Mouse (Mus musculus) heart, adult 9 months (tissue): Measurements from ENCODE around the gene Lbh.

ENCODE experiments used
- DNase-seq, 2 experiments: peaks; one replicate each; pipeline ENCODE4 v3.0.0; 2022; ENCODE audit warnings: low spot score in 2 of 2

Lbh gene

DNA sequence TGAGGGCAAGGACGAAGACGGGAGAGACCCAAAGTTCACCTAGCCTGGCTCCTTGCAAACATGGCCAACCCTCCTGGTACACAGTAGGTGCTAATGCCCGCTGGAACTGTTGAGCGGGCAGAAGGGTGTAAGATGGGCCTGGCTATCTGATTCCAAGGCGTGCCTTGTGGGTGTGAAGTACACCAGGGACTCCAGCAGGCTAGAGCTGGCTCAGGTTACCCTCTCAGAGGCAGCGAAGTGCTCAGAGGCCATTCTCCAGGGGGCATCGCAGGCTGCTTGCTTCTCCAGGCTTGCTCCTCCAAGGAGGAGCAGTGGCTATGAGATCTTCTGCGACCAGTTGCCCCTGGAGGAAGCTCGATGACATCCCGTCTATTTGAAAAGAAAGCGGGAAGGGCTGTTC lies 6.8 kb upstream of the Lbh start:
- no peak for DNase-seq

GRCm38 (mm10) chr17:72911751-72912150 lies 6.4 kb upstream of the Lbh start:
- no peak for DNase-seq

DNA sequence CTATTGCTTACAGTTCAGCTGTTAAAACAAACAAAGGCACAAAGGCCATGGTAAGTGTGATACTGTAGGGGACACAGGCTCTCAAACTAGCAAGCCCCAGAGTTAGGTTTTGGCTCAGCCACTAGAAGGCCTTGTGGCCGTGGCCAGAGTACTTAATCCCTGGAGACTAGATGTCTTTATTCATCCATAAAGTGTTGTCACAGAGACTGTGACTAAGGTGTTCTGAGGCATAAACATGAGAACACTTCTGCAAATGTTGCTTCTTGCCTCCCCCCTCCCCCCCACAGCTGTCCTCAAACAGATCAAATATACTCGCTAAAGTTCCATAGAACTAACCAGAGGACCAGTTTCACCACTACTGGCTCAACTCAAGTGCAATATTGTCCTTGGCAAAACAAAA lies 4.0 kb upstream of the Lbh start:
- DNase-seq: no peak

DNA sequence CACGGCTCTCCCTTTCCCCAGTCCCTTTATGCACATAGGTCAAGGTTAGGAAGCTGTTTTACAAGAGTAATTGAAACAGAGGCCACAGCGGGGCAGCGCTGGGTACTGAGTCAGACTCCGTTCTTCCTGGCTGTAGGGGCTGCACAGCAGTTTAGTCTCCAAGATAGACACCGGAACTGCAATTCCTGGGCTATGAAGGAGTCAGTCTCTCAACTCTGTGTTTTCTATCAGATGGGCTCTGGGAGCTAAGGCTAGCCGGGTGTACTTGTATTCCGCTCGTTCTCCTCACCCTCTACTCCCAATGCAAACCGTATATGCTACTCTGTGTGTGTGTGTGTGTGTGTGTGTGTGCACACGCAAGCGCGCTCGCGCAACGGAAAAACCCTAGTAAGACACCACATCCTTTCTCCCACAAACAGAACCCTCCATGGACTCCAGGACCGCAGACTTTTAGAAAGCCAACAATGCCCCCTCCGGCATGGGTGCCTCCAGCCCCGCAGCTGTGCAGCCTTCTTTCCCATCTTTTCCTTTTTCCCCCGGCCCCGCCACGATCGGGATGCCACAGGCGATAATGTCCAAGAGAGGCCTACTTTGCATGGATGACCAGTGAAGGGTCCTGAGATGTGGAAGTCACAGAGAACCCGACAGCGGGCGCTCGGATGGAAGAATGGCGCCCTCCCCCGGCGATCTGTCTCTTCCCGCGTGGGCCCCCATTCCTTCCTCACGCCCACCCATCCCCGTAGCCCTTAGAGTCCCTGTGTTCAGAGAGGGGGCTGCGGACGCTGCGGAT lies 669 bp upstream of the Lbh start:
- peak; percentile 58 to 72 for DNase-seq

DNA sequence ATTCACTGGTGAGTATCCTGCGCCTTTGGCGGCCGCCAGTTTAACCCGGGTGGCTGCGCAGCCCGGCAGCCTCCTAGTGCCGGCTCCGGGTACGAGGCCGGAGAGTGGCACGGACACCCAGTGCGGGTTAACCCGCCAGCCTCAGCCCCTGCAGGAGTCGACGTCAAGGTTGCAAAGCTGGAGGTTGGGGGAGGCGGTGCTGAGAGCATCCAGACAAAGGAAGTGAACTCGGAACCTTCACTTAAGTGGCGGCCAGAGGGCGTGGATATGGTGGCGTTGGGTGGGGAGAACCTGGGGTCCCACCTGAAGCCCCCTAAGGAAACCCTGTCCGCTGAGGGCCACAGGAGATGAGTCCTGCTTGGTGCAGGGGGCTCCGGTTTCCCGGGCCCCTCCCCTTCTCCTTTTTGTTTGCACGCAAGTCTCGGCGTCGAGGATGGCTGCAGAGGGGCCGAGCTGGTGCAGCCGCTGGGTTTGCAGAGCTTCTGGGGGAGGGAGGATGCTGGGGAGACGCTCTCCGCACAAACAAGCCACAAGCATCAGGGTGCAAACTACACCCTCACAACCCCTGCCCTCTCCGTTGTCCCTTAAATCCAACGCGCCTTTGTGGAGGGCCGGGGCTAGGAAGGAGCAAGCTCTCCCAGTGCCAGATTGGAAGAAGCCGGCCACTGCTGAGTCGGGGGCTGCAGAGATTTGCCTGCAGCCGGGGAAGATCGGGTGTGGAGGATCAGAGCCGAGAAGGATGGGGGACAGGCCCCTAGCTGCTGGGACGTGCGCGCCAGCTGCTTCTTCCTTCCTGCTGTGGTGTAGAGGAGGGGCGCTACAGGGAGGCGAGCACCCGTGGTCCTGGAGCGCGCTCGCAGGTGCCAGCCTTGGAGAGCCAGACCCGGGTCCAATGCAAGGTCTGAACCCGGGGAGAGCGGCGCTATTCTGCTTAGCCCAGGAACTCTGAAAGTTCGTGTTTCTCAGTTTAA lies 751 bp downstream of the Lbh start:
- peak; percentile 62 to 74 for DNase-seq

DNA sequence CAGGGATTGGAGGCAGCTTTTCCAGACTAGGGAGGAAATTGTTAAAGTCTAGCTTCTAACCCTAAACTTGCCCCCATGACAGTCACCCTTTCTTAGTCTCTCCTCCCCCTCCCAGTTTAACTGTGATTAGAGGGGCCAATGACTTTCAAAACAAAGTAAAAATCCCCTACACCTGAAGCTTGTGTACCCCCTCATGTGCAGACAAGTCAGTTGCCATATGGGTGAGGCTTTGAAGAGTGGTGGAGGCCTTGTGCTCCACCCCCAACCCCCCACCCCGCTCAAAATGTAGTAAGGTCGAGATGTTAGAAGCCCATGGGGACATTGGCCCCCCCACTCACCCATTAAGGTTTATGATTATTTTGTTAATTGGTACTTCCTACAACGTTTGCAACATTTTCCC lies 1.5 kb downstream of the Lbh start:
- no peak for DNase-seq

- no peak for DNase-seq
Observed at GRCm38 (mm10) chr17:72920430-72920829, 2.3 kb downstream of the Lbh start.

GRCm38 (mm10) chr17:72920971-72921370 lies 2.9 kb downstream of the Lbh start:
- no peak for DNase-seq

- DNase-seq: no peak
Observed at GRCm38 (mm10) chr17:72922206-72922605, 4.1 kb downstream of the Lbh start.

DNA sequence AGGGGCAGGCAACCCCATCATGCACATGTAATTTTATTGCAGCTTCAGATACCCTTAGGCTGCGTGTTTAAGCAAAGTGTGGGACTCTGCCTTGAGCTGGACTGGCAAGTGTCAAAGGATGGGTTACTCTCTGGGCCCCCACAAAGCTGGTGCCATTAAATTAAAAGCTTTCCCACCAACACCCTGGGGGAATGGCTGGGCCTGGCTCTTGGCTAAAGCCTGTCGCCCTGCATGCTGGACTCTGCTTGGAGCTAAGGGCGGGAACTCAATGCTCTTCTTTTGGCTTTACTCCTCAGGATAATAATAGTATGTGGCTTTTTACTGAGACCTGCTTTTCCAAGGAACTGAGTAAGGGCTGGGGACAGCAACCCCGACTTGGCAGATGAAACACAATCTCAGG lies 5.2 kb downstream of the Lbh start:
- DNase-seq: no peak

- DNase-seq: no peak
Observed at GRCm38 (mm10) chr17:72924295-72924694, 6.2 kb downstream of the Lbh start.

GRCm38 (mm10) chr17:72925111-72925510 lies 7.0 kb downstream of the Lbh start:
- DNase-seq: peak in 1 of 2 experiments; percentile 53

DNA sequence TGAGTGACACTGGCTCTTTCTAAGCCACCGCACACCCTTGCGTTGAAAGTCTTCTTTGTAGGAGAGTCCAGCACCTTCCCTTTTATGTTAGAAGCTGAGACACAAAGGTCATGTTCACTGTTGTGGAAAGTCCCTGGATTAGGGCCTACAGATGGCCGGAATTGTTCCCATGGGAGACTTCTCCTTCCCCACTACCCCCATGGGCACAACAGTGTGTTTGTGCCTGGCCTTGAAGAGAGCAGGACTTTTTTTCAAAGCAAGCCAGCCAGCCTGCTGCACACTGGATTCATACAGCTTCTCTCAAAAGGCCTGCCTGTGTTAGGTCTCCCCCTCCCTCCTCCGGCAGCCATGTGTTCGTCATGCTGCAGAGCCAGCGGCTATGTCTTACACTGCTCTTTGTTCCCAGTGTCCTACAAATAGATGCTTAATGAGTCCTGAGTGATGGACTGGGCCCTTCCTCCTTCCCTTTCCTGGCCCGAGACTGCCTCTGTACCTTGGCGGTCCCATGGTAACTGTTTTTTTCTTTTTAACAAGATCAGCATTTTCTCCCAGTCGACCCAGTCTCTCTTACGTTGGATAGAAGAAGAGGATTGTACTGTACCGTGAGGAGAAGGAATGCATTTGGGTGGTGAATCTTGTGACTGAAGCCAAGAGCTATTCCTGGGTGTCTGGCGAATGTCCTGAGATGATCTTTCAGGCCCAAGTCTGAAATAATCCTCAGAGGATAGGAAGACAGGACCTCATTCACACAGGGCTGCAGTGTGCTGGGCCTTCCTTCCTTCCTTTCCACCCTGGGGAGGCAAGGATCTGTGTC lies 7.9 kb downstream of the Lbh start:
- DNase-seq: peak; percentile 73 to 76

GRCm38 (mm10) chr17:72926994-72927393 lies 8.9 kb downstream of the Lbh start:
- no peak for DNase-seq

- no peak for DNase-seq
Observed at GRCm38 (mm10) chr17:72933116-72933515, 15.0 kb downstream of the Lbh start.

- DNase-seq: no peak
Observed at GRCm38 (mm10) chr17:72934146-72934545, 16.0 kb downstream of the Lbh start.

- peak in 1 of 2 experiments; percentile 53 for DNase-seq
Observed at GRCm38 (mm10) chr17:72934653-72935052, 16.5 kb downstream of the Lbh start.

- peak; percentile 54 to 63 for DNase-seq
Observed at GRCm38 (mm10) chr17:72935921-72936320, 17.8 kb downstream of the Lbh start.

- DNase-seq: no peak
Observed at GRCm38 (mm10) chr17:72936336-72936735, 18.2 kb downstream of the Lbh start.

DNA sequence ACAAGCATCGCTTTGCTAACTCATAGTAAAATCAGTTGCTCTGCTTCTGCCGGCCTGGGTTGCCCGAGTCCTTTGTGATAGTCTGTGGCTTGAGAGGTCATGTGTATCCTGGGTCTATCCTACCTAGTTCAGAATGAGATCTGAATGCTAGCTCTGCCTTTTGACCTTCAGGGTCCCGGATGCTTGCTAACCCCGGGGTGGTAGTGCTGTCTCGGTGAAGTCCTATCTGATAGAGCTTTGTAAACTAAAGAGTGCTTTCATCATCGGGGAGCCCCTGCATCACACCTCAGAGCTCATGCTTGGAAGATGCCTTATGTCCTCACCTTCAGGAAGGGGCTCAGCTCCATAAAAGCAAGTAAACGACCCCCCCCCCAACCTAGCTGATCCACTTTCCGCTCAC lies 19.1 kb downstream of the Lbh start:
- DNase-seq: no peak

DNA sequence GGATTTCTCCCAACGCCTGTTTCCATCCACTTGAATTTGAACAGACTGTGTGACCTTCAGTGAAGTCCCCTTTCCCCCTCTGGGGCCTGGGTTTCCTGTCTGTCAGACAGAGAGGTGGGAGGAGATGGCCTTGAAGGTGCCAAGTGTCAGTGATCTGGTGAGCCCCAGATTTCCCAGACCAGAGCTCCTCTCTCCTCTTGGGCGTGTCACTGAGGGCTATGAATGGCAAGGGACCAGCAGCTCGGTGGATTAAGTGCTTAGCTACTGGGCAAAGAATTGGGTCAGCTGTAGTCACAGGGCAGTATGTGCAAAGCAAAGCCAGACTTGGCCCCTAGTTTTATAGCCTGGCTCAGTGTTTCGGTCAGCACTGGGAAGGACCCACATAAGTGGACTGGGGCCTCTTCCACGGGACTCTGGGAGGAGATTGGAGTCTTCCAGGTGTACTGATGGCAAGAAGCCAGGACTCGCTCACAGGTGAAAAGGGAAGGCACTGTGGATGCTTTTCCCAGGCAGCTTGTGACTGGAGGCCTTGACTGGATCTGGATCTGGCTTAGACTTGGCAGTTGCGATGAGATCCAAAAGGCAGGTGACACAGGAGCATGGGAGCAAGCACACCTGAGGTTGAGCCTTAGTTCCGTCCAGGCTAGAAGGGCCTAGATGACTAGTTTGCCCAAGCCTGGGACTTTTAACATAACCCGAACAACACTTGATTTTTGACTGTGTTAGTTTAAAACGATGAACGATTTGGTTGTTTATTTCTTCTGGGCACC lies 20.1 kb downstream of the Lbh start:
- peak; percentile 52 to 59 for DNase-seq
